Mouse (Mus musculus): ENCODE results near the gene Urad.

The Urad gene

DNA sequence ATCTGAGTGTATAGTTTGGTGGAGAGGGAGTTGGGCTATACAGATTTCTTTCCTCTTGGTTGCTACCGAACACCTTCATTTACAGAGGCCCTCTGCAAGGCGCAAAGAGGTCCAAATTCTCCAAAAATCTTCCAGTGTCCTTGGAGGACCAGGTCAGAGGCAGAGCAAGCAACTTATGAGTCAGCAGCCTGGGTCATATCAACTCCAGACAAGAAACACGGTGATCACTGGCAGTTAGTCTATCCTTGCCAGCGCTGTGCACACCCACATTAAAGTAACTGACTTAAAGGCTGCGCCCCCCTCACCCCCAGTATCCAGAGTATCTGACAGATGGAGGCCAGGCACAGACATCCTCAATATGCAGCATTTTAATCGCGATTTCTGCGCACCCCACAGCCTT lies 53.5 kb downstream of the Urad start:
- peak; percentile 23 for DNase-seq (ENCODE audit: low spot score)

DNA sequence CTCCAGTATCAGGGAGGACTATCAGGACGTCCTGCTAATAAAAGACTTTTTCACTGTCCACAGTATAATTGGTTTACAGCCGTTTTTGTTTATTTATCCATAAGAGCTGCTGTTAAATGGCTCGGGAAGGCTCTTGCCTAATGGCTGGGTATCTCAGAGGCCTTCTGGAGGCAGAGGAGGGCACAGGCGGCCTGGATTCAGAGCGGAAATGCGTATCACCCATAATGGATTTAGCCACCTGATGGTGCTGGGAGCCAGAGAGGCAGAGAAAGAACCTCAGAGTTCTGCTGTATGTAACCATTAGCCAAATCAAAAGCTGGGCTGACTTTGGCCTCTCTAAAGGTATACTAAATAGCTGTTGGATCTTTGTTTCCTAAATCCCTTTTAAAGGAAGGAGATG lies 54.8 kb downstream of the Urad start:
- no peak for DNase-seq (ENCODE audit: low spot score)

All from retina, embryonic 14.5 days (tissue).